Mouse (Mus musculus): Measurements from ENCODE around the gene Slc9a3r1. TPM values are rescaled to one million over a fixed set of nuclear protein-coding genes. Genes with fewer than 3 reads are reported as not detected.

Slc9a3r1 gene
- polyA plus RNA-seq, 1 experiment = 40.5 TPM

- TF ChIP-seq CTCF (IDR thresholded peaks at IDR 0.05; ENCODE audit: borderline replicate concordance, extremely low read depth, insufficient read depth, insufficient read length) (no peak), POLR2A (IDR thresholded peaks at IDR 0.05; ENCODE audit: borderline replicate concordance, extremely low read depth, insufficient read depth, insufficient read length, poor library complexity, severe bottlenecking) (no peak)
- DNase-seq (ENCODE audit: low read depth) = no peak
Observed at GRCm38 (mm10) chr11:115195933-115196332, 32.8 kb downstream of the Slc9a3r1 start.

DNA sequence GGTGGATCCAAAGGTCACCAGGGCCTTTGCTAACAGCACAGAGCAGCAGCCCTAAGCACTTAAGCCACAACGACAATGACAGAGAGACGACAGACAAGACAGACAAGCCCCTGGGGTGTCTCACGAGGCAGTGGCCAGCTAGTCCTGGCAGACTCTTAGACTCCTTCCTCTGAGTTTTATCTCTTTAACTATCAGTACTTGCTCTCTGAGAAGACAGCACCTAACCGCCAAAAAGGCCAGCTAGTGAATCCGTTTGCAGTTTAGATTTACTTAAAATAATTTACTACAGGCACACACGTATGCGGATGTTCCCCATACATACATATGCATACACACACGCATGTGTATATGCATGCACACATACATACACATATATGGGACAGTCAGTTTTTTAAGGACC lies 34.4 kb downstream of the Slc9a3r1 start:
- TF ChIP-seq CTCF (IDR thresholded peaks at IDR 0.05; ENCODE audit: borderline replicate concordance, extremely low read depth, insufficient read depth, insufficient read length) (no peak), POLR2A (IDR thresholded peaks at IDR 0.05; ENCODE audit: borderline replicate concordance, extremely low read depth, insufficient read depth, insufficient read length, poor library complexity, severe bottlenecking) (no peak)
- no peak for DNase-seq (ENCODE audit: low read depth)

GRCm38 (mm10) chr11:115198932-115199384 lies 35.8 kb downstream of the Slc9a3r1 start:
- no peak for DNase-seq (ENCODE audit: low read depth)

GRCm38 (mm10) chr11:115200520-115200919 lies 37.4 kb downstream of the Slc9a3r1 start:
- no peak for DNase-seq (ENCODE audit: low read depth)
- TF ChIP-seq POLR2A (IDR thresholded peaks at IDR 0.05; ENCODE audit: borderline replicate concordance, extremely low read depth, insufficient read depth, insufficient read length, poor library complexity, severe bottlenecking) = no peak
- no peak for TF ChIP-seq CTCF (IDR thresholded peaks at IDR 0.05; ENCODE audit: borderline replicate concordance, extremely low read depth, insufficient read depth, insufficient read length)

More at GRCm38 (mm10) chr11:115198932-115199384, 35.8 kb downstream of the Slc9a3r1 start:
- TF ChIP-seq POLR2A (IDR thresholded peaks at IDR 0.05; ENCODE audit: borderline replicate concordance, extremely low read depth, insufficient read depth, insufficient read length, poor library complexity, severe bottlenecking) (no peak), CTCF (IDR thresholded peaks at IDR 0.05; ENCODE audit: borderline replicate concordance, extremely low read depth, insufficient read depth, insufficient read length) (no peak)

DNA sequence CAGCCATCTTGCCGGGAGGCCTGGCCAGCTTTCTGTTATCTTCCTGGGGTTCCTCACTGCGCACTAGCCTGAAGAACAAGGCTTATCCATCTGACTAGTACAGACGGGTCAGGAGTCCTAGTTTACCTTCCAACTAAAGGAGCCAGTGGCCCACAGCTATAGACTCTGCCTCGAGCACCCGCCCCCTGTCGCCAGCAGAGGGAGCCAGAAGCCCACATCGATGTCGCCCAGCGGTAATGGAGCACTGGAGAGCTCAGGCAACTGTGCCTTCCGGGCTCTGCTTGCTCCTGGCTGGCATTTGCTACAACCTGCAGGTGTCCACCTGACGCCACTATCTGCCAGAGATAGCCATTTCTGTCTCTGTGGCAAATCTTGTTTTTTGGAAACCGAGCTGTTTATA lies 39.2 kb downstream of the Slc9a3r1 start:
- TF ChIP-seq POLR2A (IDR thresholded peaks at IDR 0.05; ENCODE audit: borderline replicate concordance, extremely low read depth, insufficient read depth, insufficient read length, poor library complexity, severe bottlenecking) = no peak
- peak; percentile 98 for TF ChIP-seq CTCF (IDR thresholded peaks at IDR 0.05; ENCODE audit: borderline replicate concordance, extremely low read depth, insufficient read depth, insufficient read length)
- DNase-seq (ENCODE audit: low read depth) = peak; percentile 85

GRCm38 (mm10) chr11:115202756-115203155 lies 39.6 kb downstream of the Slc9a3r1 start:
- no peak for DNase-seq (ENCODE audit: low read depth)
- TF ChIP-seq CTCF (IDR thresholded peaks at IDR 0.05; ENCODE audit: borderline replicate concordance, extremely low read depth, insufficient read depth, insufficient read length) = no peak
- no peak for TF ChIP-seq POLR2A (IDR thresholded peaks at IDR 0.05; ENCODE audit: borderline replicate concordance, extremely low read depth, insufficient read depth, insufficient read length, poor library complexity, severe bottlenecking)

DNA sequence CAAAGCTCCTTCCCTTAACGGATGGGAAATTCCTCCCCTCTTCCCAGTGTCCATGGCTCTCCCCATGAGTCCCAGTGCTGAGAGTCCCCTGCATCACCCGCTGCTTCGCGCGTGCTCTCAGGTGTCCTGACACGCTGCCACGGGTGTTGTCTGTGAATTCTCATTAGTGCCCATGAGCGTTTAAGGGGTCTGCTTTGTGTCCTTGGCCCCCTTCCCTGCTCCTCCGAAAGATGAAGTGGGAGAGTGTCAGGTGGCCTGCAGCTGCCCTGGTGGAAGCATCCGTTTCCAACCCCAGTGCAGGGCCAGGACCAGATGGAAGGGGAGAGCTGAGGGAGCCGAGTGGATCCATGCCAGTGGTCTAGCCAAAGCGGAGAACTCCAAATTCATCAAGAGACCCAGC lies 45.0 kb downstream of the Slc9a3r1 start:
- TF ChIP-seq POLR2A (IDR thresholded peaks at IDR 0.05; ENCODE audit: borderline replicate concordance, extremely low read depth, insufficient read depth, insufficient read length, poor library complexity, severe bottlenecking) (no peak), CTCF (IDR thresholded peaks at IDR 0.05; ENCODE audit: borderline replicate concordance, extremely low read depth, insufficient read depth, insufficient read length) (no peak)
- peak; percentile 49 for DNase-seq (ENCODE audit: low read depth)

DNA sequence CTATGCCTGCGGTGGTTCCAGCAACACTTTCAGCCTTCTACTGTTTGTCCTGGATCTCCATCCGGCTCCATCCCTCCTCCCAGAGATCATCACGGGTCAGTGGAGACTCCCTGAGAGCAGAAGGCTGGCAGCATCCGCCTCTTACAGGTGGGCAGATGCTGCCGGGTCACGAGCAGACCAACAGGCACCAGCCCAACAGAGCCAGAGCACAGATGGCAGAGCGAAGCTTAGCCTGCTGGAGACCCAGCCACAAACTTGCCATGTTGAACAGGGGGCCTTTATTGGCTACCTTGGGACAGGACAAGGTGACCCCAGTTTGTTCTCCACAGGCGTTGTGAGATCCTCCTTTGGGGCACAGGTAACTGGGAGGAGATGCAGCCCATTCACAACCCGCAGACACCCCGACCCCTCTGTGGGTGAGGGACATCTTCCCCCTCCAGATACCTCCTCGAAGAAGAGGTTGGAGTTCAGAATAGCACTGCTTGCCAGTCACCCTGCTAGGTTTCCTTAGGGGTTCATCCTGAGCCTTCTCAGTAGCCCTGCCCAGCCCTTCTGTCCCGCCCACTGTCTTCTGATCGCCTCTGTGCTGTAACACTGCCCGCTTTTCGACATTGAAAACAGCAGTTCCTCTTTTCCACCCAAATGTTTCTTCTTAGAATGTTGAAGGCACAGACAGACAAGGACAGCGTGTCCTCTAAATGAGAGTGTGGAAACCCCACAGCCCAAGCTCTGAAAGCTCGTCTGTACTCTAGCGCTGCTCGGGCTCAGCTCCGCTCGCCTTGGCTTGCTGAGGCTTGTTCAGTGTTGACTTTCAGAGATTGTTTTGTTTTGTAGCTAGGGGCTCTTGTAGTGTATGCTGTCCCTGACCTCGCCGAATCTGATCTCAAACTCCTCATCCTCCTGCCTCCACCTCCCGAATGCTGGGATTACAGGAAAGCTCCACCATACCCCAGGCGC lies 45.9 kb downstream of the Slc9a3r1 start:
- DNase-seq (ENCODE audit: low read depth) = no peak
- TF ChIP-seq POLR2A (IDR thresholded peaks at IDR 0.05; ENCODE audit: borderline replicate concordance, extremely low read depth, insufficient read depth, insufficient read length, poor library complexity, severe bottlenecking) = no peak
- no peak for TF ChIP-seq CTCF (IDR thresholded peaks at IDR 0.05; ENCODE audit: borderline replicate concordance, extremely low read depth, insufficient read depth, insufficient read length)

GRCm38 (mm10) chr11:115209958-115210357 lies 46.8 kb downstream of the Slc9a3r1 start:
- no peak for TF ChIP-seq POLR2A (IDR thresholded peaks at IDR 0.05; ENCODE audit: borderline replicate concordance, extremely low read depth, insufficient read depth, insufficient read length, poor library complexity, severe bottlenecking)
- TF ChIP-seq CTCF (IDR thresholded peaks at IDR 0.05; ENCODE audit: borderline replicate concordance, extremely low read depth, insufficient read depth, insufficient read length) = no peak
- DNase-seq (ENCODE audit: low read depth) = no peak

DNA sequence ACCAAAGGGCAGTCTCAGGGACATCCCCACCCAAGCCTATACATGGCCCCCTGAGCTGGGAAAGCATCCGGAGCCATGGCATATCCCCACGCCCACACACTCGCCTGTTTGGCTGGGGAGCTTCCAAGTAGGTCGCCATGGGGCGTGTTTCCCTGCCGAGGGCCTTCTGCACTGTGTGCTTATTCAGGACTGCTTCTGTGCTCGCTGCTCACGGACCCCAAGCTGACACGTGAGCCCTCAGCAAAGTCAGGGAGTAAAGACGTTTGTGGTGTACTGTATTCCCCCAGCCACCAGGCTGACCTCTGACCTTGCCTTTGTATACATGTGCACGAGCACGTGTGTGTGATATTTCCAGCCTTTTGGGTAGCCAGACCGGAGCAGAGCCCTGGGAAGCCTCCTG lies 49.0 kb downstream of the Slc9a3r1 start:
- TF ChIP-seq POLR2A (IDR thresholded peaks at IDR 0.05; ENCODE audit: borderline replicate concordance, extremely low read depth, insufficient read depth, insufficient read length, poor library complexity, severe bottlenecking) (no peak), CTCF (IDR thresholded peaks at IDR 0.05; ENCODE audit: borderline replicate concordance, extremely low read depth, insufficient read depth, insufficient read length) (no peak)
- DNase-seq (ENCODE audit: low read depth) = no peak

DNA sequence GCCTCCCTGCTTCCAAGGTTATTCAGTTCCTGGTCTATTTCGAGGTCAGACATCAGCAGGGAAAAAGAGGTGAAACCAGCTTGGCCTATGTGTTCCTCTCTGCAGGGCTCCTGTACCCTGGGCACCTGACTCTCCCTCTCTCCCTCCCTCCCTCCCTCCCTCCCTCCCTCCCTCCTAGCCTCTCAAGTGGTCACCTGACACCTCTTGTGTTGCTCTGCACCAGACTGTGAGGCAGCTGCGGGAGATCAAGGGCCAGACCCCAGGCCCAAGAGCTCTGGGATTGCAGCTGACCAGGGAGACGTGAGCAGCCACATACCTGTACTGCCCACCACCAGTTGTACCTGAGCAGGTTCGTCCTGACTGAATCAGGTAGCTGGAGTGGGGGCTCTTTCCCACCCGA lies 52.0 kb downstream of the Slc9a3r1 start:
- no peak for DNase-seq (ENCODE audit: low read depth)
- TF ChIP-seq CTCF (IDR thresholded peaks at IDR 0.05; ENCODE audit: borderline replicate concordance, extremely low read depth, insufficient read depth, insufficient read length) (no peak), POLR2A (IDR thresholded peaks at IDR 0.05; ENCODE audit: borderline replicate concordance, extremely low read depth, insufficient read depth, insufficient read length, poor library complexity, severe bottlenecking) (no peak)
